Mouse (Mus musculus) G1E (cell line): ENCODE data around the gene Lpgat1. TPM values are rescaled to one million over a fixed set of nuclear protein-coding genes. Genes with fewer than 3 reads are reported as not detected.

ENCODE experiments used
- ATAC-seq: 2 replicates; pipeline ENCODE4 v1.8.0; 2016; ENCODE audit warnings: mild to moderate bottlenecking; ENCODE audit not compliant: insufficient number of reproducible peaks, poor library complexity, low FRiP score, severe bottlenecking; ENCODE audit errors: extremely low read depth
- DNase-seq: peaks from one replicate; pipeline ENCODE4 v3.0.0; 2012; ENCODE audit warnings: low spot score
- H3K27me3 ChIP-seq: 2 replicates; pipeline ENCODE4 v1.6.1; 2012; ENCODE audit warnings: mild to moderate bottlenecking, low read length, inconsistent platforms; ENCODE audit not compliant: insufficient read depth
- H3K36me3 ChIP-seq: replicated peaks from 2 replicates; pipeline ENCODE3; 2012; ENCODE audit warnings: mild to moderate bottlenecking, inconsistent platforms
- H3K4me1 ChIP-seq: 2 replicates; pipeline ENCODE4 v1.6.1; 2012; ENCODE audit warnings: low read depth, low read length, inconsistent platforms, mixed read lengths; ENCODE audit not compliant: insufficient read depth
- H3K4me3 ChIP-seq: 2 replicates; pipeline ENCODE4 v1.5.1; 2012; ENCODE audit warnings: low read depth, mild to moderate bottlenecking, inconsistent platforms, low read length, moderate library complexity, mixed read lengths
- H3K9me3 ChIP-seq: replicated peaks from 2 replicates; pipeline ENCODE4 v1.6.1; 2012; ENCODE audit warnings: inconsistent platforms
- CTCF ChIP-seq: IDR thresholded peaks from 2 replicates; pipeline ENCODE4 v1.5.1; 2012; ENCODE audit warnings: low read depth, low read length, inconsistent platforms, mixed read lengths
- GATA1 ChIP-seq: IDR thresholded peaks from 2 replicates; pipeline ENCODE4 v1.6.1; 2012; ENCODE audit warnings: borderline replicate concordance, low read length, inconsistent platforms, mixed read lengths
- GATA2 ChIP-seq: IDR thresholded peaks from 2 replicates; pipeline ENCODE4 v1.6.1; 2012; ENCODE audit warnings: low read depth, low read length, inconsistent platforms, borderline replicate concordance
- POLR2AphosphoS5 ChIP-seq: IDR thresholded peaks from 2 replicates; pipeline ENCODE4 v1.6.1; 2012; ENCODE audit warnings: low read depth, low read length, inconsistent platforms; ENCODE audit not compliant: insufficient replicate concordance
- TAL1 ChIP-seq: conservative IDR thresholded peaks from 2 replicates; pipeline ENCODE4 v1.6.1; 2012; ENCODE audit warnings: low read depth, low read length, inconsistent platforms, mixed read lengths
- polyA plus RNA-seq: library from polyadenylated mRNA; stranded (reverse); fragments of >175 nt; gene quantifications from 2 replicates; pipeline ENCODE4 v1.2.3, GENCODE M21; 2012
- total RNA-seq, 2 experiments: library from RNA; stranded (forward) in 1 of 2; stranded (reverse) in 1 of 2; fragments of 200-1000 nt in 1 of 2; fragments of >200 nt in 1 of 2; fragmentation: Nextera tagmentation in 1 of 2; gene quantifications; 2 replicates each; pipeline ENCODE4 v1.2.3; 2014 to 2017

Gene Lpgat1
- total and polyA plus RNA-seq, 3 experiments: 0.11 TPM; not detected in 2

GRCm38 (mm10) chr1:191698253-191698795, 19.3 kb upstream of the Lpgat1 start:
- ATAC-seq (no peak), DNase-seq (no peak)
- Histone ChIP-seq H3K9me3 (no peaks in the 10 kb centered on the region), H3K36me3 (no peaks in the 10 kb centered on the region), H3K27me3 (no peaks in the 10 kb centered on the region), H3K4me1 (no peaks in the 10 kb centered on the region), H3K4me3 (no peak overlapping the region)
- TF ChIP-seq CTCF (no peak), GATA1 (no peak), POLR2AphosphoS5 (no peak), GATA2 (no peak), TAL1 (no peak)

- no peak for ATAC-seq
These were observed 13.1 kb upstream of the Lpgat1 start for GRCm38 (mm10) chr1:191704535-191704934.

GRCm38 (mm10) chr1:191706541-191707078, 11.0 kb upstream of the Lpgat1 start:
- 0 out of 2 replicates have a peak, but pooled peaks cover 2% of the 10 kb centered on the region for H3K27me3 ChIP-seq
- DNase-seq (no peak), ATAC-seq (no peak)
- no peaks in the 10 kb centered on the region for H3K36me3 ChIP-seq
- H3K4me1 ChIP-seq: no peaks in the 10 kb centered on the region
- no peak overlapping the region for H3K4me3 ChIP-seq
- H3K9me3 ChIP-seq: no peaks in the 10 kb centered on the region
- TF ChIP-seq GATA1: no peak
- no peak for TF ChIP-seq CTCF
- no peak for TF ChIP-seq TAL1

More at GRCm38 (mm10) chr1:191704535-191704934, 13.1 kb upstream of the Lpgat1 start:
- 0 out of 2 replicates have a peak, but pooled peaks cover 2% of the 10 kb centered on the region for H3K27me3 ChIP-seq
- DNase-seq: no peak
- no peaks in the 10 kb centered on the region for H3K36me3 ChIP-seq
- no peaks in the 10 kb centered on the region for H3K9me3 ChIP-seq
- TF ChIP-seq GATA1 (no peak), POLR2AphosphoS5 (no peak), GATA2 (no peak), TAL1 (no peak), CTCF (no peak)
- no peak overlapping the region for H3K4me3 ChIP-seq
- H3K4me1 ChIP-seq: no peaks in the 10 kb centered on the region

GRCm38 (mm10) chr1:191709811-191710210, 7.8 kb upstream of the Lpgat1 start:
- no peaks in the 10 kb centered on the region for H3K36me3 ChIP-seq
- no peak for ATAC-seq

GRCm38 (mm10) chr1:191712224-191712838, 5.3 kb upstream of the Lpgat1 start:
- H3K4me1 ChIP-seq: no peaks in the 10 kb centered on the region
- H3K27me3 ChIP-seq: no peaks in the 10 kb centered on the region
- no peak for ATAC-seq
- H3K36me3 ChIP-seq: no peaks in the 10 kb centered on the region
- TF ChIP-seq TAL1 (no peak), GATA1 (no peak), GATA2 (no peak), CTCF (no peak)
- H3K4me3 ChIP-seq: no peak overlapping the region
- no peak for DNase-seq
- no peaks in the 10 kb centered on the region for H3K9me3 ChIP-seq

More at GRCm38 (mm10) chr1:191709811-191710210, 7.8 kb upstream of the Lpgat1 start:
- no peaks in the 10 kb centered on the region for H3K4me1 ChIP-seq
- H3K27me3 ChIP-seq: no peaks in the 10 kb centered on the region
- no peak for DNase-seq
- TF ChIP-seq TAL1 (no peak), GATA2 (no peak), GATA1 (no peak), POLR2AphosphoS5 (no peak), CTCF (no peak)
- H3K4me3 ChIP-seq: no peak overlapping the region
- no peaks in the 10 kb centered on the region for H3K9me3 ChIP-seq

GRCm38 (mm10) chr1:191713813-191714212, 3.8 kb upstream of the Lpgat1 start:
- H3K4me1 ChIP-seq: no peaks in the 10 kb centered on the region
- no peak for DNase-seq
- H3K27me3 ChIP-seq: no peaks in the 10 kb centered on the region
- no peak for ATAC-seq
- no peaks in the 10 kb centered on the region for H3K36me3 ChIP-seq
- TF ChIP-seq GATA1: no peak
- TF ChIP-seq CTCF: no peak
- TF ChIP-seq GATA2: no peak
- no peak for TF ChIP-seq POLR2AphosphoS5
- no peak for TF ChIP-seq TAL1
- H3K4me3 ChIP-seq: no peak overlapping the region
- H3K9me3 ChIP-seq: peaks cover 13% of the 10 kb centered on the region
